Mouse (Mus musculus) heart, postnatal 10 days (tissue): ENCODE results near the gene Megf8. TPM values are rescaled to one million over a fixed set of nuclear protein-coding genes. Genes with fewer than 3 reads are reported as not detected.

ENCODE experiments used
- DNase-seq, 2 experiments: peaks; one replicate each; pipeline ENCODE4 v3.0.0; 2021
- intact Hi-C: fragments of 180-260 bp; cut with DNase I; formaldehyde crosslinking; loops from one replicate; pipeline ENCODE4 v1.15.1; 2025
- total RNA-seq, 2 experiments: library from RNA; stranded (reverse); gene quantifications; 2 replicates each; pipeline ENCODE4 v1.2.3; 2021

Gene Megf8
- total RNA-seq, 2 experiments from 2014 or later: 28.8 to 29.9 TPM

DNA sequence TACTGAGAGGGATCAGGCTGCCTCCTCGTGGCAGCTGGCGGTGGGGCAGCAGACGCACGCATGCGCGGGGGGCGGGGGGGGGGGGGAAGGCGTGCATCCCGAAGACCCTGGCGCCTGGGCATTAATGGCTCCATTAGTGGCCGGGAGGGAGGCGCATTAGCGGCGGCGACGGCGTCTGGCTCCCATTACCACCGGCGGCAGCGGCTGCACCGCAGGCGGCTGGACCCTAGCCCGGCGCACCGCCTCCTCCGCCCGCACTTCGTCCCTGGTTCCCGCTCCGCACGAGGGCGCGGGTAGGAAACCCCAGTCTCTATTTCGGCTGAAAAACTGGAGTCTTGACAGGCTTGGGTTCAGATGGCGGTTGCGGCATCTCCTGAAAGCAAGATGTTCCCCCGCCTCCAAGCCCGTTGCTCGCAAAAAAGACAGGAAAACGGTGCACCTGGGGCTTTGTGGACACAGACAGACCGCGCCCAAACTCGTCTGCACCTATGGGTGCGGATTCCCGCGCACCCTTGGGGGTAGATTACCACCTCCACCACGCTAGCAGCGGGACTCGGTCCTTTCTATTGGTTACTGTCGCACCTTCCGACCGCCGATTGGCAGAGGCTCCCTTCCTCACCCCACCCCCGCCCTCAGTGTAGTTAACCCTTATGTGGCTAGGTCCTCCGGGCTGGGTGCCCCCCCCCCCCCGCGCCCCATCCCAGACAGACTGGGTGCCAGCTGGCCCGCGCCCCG is 38.5 kb upstream of the Megf8 start:
- intact Hi-C loops: loop anchor here (1.0 kb wide), 2 partner anchors 30 to 39 kb away; no protein-coding TSS in a partner anchor
- DNase-seq: peak; percentile 89 to 93

DNA sequence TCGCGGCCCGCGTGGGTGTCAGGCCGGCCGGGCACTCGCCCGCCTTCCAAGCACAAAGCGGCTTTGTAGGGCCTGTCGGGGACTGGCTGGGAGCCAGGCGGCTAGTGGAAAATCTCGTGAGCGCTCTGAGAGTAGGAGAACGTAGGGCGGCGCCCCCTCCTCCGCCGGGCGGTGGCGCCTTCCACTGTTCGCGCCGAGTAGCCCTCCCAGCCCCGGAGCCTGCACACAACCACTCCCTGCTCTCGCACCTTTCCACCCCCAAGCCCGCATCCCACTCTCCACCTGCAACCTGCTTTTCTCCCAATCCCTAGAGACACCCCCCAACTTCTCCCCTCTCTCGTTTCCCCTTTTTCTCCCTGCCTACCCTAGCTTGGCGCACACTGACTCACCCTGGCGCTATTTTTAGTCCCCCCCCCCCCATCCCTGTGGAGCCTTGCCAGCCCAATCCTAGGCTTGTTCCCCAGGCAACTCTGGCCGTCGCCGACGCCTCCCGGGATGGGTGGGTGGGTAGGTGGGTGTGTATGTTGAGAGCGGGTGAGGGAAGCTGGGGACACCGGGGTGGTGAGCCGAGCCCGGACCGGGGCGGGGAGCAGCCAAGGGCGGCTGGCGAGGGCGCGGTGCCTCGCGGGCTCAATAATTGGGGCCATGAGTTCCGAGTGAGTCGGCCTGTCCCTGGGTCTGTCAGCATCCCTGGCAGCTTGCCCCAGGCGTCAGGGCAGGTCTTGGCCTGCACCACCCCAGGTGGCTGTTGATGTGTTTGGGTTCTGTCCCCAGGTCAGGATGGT is 37.7 kb upstream of the Megf8 start:
- peak; percentile 81 to 93 for DNase-seq
- intact Hi-C loops: no loop called here

DNA sequence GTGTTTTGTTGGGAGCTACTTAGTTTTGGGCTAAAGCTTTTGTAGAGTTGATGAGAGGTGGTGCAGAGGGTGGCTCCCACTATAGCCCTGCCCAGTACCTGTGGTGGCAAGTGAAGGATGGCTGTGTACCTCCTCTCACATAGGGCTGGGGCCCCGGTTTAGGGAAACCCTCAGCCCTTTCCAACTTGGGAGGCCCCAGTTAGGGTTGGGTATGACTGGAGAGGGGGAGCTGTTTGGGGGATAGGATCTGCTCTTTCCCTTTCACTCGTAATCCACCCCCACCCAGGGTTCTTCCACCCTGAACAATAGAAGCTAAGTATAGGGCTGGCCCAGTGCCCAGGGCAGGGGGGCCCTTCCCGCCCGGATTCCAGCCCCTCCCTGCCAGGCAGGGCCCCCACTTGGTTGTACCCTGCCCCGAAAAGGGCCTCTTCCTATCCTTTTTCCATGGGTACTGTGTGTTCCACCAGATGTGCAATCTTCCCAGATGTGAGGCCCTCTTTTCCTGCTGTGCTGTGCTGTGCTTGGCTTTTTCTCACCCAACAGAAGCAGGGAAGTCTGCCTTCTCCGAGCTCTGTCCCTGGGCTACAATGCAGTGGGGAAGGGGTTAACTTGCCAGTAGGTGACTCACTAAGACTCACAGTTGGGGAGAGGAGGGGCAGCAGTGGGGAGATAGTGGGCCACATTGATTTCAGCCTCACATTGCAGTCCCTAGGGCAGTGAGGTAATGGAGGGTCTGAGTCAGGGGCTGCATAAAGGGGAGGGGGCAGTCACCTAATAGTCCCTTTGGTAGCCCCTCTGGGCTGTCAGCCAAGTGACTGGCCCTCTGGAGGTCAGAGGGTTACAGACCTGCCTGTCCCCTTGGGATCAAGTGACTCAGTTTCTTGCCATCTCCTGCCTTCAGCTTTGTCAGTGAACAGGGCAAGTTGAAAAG is 36.8 kb upstream of the Megf8 start:
- peak; percentile 76 to 78 for DNase-seq
- intact Hi-C loops: loop anchor here (5.0 kb wide), 1 partner anchor 97 kb away; no protein-coding TSS in a partner anchor

DNA sequence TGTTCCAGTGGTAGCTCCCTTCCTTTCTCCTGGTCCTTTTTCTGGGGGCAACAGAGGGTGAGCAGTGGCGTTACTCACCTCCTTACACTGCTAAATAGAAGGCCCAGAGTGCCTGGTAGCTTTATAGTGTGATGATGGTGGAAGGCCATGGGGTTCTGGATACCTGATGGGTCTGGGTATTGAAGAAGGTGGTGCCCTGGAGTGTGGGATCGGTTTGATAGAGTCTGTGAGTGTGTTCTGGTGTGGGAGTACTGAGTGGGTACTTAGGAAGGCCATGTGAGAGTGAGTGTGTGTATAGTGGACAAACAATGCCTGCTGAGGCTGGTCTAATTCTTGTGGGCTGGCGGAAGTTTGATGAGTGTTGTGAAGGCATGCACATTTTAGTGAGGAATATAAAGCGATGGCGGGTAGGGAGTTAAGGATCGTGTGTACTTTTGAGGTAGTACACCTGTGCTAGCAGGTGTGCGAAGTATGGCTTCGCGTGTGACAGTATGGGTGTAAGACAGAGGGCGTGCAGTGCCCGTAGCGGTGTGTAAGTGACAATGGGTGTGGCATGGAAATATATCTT is 35.7 kb upstream of the Megf8 start:
- no peak for DNase-seq
- intact Hi-C loops: loop anchor here (5.0 kb wide), 1 partner anchor 96 kb away; no protein-coding TSS in a partner anchor

DNA sequence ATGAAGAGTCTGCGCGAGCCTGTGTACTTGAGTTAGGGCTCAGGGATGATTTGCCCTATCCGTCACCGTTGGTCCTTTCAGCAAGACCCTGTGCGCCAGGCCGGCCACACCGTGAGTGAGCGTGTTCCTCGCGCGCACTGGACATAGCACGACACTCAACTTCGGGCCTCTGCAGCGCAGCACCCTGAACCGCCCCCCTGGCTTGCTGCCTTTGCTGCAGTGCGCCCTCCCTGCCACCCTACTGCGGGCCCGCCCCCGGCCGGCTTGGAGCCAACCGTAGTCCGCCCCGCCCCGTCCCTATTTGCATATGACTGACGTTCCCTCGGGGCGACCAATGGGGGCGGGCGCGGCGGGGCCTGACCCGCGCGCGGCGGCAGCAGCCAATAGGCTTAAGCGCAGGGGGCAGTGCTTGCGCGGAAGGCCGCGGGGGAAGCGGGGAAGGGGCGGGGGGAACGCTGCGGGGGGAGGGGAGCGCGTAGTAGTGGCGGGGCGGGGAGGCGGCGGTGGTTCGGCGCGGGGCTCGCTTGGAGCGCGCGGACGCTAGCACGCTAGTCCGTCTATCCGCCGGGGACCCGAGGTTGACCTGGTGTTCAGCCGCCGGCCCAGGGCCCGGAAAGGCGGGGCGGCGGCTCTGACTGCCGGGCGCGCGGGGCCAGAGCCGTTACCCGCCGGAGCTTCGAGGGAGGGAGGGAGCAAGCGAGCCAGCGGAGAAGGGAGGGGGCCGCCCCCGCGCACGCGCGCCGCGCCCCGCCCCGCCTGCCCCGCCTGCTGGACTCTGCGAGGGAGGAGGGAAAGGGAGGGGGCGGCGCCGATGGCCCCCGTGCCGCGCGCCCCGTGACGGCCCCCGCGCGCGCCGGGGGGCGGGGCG is 35.0 kb upstream of the Megf8 start:
- intact Hi-C loops: loop anchor here (2.0 to 5.0 kb wide), 3 partner anchors 15 to 95 kb away; partner anchors contain the start of genes Megf8 and Pafah1b3
- DNase-seq: peak; percentile 98

DNA sequence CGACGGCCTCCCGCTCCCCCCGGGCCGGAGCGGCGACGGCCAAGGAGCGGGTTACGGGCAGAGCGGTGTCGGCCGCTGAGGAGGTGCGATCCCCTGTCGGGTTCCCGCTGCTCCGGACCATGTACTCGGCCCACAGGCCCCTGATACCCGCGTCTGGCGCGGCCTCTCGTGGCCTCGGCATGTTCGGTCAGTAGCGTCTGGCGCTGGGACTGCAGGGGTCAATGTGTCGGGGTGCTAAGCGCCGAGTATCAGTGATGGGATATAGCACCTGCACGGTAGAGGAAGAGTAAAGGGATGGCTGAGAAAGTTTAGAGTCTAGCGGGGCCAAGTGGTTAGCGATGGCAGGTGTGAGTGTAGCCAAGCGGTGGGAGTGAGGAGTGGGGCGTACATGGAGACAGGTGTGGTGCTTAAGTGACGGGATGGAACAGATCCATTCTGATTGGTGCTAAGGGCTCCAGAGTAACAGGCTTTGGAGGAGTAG is 34.2 kb upstream of the Megf8 start:
- intact Hi-C loops: loop anchor here (2.0 to 5.0 kb wide), 3 partner anchors 14 to 95 kb away; partner anchors contain the start of genes Megf8 and Pafah1b3
- peak; percentile 61 to 65 for DNase-seq

DNA sequence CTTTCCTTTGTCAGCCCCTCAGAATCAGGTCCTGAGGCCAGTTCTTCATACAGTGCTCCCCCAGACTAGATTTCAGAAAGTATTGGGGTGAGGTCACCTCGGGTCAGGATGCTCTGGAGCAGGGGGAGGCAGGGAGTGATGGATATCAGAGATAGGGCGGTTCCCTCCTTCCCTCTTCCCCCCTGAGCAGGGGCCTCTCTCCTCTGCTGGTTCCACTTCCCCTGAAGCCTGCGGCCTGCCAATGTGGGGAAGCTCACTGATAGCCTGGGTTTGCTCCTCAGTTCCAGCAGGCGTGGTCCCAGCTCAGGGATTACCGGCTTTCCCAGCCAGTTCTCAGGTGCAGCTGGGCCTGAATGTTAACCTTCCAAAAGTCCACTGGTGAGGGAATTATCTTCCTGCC is 33.3 kb upstream of the Megf8 start:
- DNase-seq: peak in 1 of 2 experiments; percentile 34
- intact Hi-C loops: loop anchor here (2.0 to 5.0 kb wide), 3 partner anchors 13 to 94 kb away; partner anchors contain the start of genes Megf8 and Pafah1b3

DNA sequence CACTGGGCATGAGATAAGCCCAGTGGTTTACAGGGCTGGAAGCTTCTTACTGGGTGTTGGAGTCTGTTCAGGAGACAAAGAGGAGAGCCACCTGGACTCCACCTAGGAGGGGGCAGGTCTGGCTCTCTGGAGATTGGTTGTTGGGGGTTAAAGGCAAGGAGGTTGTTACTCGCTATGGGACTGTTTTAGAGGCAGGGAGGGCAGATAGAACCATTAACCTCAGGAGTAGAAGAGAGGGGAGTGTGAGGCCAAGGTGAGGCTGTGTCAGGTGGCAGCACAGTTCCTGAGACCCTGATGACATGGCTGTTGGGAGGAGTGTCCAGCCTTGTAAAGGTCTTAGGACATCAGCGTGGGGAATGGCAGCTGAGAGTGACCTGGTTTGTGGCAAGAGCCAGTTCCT is 32.8 kb upstream of the Megf8 start:
- intact Hi-C loops: loop anchor here (5.0 kb wide), 1 partner anchor 93 kb away; no protein-coding TSS in a partner anchor
- no peak for DNase-seq

DNA sequence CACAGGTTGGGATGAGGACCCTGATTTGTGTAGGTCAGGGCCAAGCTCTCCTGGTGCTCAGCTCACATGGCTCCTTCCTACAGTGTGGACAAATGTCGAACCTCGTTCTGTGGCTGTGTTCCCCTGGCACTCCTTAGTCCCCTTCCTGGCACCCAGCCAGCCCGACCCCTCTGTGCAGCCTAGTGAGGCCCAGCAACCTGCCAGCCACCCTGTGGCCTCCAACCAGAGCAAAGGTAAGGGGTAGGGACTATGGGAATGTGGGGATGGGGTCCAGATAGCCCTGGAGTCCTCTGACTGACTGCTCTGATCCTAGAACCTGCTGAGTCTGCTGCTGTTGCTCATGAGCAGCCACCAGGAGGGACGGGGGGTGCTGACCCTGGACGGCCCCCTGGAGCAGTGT is 32.2 kb upstream of the Megf8 start:
- intact Hi-C loops: loop anchor here (5.0 kb wide), 1 partner anchor 93 kb away; no protein-coding TSS in a partner anchor
- no peak for DNase-seq

DNA sequence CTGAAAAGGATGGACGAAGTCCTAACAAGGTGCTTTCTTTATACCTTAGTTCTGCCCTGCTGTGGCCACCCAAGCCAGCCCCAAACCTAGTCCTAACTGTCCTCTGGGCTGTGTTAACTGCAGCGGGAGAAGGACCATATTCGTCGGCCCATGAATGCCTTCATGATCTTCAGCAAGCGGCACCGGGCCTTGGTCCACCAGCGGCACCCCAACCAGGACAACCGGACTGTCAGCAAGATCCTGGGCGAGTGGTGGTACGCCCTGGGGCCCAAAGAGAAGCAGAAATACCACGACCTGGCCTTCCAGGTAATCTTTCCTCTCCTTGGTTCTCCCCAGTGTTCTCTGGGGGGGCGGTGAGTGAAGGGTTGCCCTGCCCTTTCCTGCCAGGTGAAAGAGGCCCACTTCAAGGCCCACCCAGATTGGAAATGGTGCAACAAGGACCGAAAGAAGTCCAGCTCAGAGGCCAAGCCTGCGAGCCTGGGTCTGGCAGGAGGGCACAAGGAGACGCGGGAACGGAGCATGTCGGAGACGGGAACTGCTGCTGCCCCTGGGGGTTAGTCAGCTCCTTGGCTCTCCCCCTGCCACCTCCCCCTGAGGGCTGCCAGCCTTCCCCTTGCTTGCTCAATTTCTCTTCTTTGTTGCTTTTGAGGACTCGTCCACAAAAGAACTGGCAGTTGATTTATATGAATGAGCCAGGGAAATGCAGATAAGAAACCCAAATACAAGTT is 31.3 kb upstream of the Megf8 start:
- DNase-seq: no peak
- intact Hi-C loops: no loop called here

DNA sequence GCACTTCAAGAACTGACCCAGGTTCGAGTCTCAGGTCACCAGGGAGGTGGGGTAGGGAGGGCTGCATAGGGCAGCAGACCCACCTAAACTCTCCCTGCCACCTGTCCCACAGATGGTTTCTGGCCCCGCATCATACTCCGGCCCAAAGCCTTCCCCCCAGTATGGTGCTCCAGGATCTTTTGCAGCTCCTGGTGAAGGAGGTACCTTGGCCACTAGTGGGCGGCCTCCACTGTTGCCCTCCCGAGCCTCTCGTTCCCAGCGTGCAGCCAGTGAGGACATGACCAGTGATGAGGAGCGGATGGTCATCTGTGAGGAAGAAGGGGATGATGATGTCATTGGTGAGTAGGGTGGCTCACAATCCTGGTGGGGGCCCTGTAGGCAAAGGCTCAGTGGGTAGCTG is 30.0 kb upstream of the Megf8 start:
- DNase-seq: no peak
- intact Hi-C loops: no loop called here

DNA sequence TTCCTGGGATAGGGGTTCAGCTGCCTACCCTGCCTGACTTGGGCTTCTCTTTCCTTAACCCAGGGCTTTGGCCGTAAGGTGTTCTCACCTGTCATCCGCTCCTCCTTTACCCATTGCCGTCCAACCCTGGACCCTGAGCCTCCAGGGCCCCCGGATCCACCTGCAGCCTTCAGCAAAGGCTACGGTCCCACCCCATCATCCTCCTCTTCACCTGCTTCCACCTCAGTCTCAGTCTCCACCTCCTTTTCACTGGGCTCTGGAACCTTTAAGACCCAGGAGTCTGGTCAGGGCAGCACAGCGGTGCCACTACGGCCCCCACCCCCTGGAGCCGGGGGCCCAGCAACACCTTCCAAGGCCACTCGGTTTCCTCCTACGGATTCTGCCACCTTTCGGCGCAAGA is 29.0 kb upstream of the Megf8 start:
- DNase-seq: no peak
- intact Hi-C loops: no loop called here

DNA sequence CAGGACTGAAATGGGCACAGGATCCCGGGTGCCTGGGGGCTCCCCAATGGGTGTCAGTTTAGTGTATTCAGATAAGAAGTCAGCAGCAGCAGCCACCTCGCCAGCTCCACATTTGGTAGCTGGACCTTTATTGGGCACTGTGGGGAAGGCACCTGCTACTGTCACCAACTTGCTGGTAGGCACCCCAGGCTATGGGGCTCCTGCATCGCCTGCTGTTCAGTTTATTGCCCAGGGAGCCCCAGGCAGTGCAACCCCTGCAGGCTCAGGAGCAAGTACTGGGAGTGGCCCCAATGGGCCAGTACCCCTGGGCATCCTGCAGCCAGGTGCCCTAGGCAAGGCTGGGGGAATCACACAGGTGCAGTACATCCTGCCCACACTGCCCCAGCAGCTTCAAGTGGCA is 28.2 kb upstream of the Megf8 start:
- DNase-seq: no peak
- intact Hi-C loops: no loop called here

DNA sequence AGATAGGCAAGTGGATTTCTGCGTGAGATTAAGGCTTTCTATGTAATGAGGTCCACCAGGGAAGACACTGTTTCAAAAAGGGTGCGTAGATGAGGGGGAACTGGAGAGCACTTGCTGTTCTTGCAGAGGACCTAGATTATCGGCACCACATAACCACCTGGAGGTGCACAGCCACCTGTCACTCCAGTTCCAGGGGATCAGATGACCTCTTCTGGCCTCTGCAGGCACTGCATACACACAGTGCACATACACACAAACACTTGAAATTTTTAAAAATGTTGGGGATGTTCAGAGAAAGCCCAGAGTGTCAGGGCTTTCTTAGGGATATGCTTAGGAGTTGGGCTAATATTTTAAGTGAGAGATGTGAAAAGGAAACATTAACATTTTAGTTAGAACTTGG is 27.0 kb upstream of the Megf8 start:
- intact Hi-C loops: no loop called here
- DNase-seq: no peak

DNA sequence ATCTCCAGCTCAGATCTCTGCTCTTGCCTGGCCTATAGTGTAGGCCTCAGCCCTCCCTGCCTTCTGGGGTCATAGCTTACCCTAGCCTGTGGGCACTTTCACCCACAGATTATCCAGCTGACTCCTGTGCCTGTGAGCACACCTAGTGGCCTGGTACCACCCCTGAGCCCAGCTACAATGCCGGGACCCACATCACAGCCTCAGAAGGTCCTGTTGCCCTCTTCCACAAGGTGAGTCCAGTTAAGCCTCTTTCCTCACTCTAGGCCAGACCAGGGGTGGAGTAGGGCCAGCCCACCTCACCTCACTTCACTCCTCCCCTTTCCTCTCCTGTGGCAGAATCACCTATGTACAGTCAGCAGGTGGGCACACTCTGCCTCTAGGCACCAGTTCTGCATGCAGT is 26.5 kb upstream of the Megf8 start:
- intact Hi-C loops: no loop called here
- no peak for DNase-seq

DNA sequence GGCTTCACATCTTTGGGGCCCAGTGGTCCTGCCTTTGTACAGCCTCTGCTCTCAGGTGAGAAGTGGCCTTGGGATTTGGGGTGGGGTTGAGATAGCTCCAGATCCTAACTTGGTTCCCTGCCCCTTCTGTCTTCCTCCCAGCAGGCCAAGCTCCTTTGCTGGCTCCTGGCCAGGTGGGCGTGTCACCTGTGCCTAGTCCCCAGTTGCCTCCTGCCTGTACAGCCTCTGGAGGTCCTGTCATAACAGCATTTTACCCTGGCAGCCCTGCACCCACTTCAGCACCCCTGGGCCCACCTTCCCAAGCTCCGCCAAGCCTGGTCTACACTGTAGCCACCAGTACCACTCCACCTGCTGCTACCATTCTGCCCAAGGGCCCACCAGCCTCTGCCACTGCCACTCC is 26.1 kb upstream of the Megf8 start:
- intact Hi-C loops: no loop called here
- DNase-seq: peak; percentile 46 to 54

DNA sequence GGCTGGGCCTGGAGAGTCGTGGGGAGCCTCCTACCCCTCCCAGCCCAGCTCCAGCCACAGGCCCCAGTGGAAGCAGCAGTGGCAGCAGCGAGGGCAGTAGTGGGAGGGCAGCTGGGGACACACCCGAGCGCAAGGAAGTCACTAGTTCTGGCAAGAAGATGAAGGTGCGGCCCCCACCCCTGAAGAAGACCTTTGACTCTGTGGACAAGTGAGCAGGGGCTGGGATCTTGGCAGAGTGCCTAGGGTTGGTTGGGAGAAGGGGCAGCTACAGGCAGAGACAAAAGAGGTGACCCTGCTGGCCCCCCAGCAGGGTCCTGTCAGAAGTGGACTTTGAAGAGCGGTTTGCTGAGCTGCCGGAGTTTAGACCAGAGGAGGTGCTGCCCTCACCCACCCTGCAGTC is 24.9 kb upstream of the Megf8 start:
- intact Hi-C loops: no loop called here

DNA sequence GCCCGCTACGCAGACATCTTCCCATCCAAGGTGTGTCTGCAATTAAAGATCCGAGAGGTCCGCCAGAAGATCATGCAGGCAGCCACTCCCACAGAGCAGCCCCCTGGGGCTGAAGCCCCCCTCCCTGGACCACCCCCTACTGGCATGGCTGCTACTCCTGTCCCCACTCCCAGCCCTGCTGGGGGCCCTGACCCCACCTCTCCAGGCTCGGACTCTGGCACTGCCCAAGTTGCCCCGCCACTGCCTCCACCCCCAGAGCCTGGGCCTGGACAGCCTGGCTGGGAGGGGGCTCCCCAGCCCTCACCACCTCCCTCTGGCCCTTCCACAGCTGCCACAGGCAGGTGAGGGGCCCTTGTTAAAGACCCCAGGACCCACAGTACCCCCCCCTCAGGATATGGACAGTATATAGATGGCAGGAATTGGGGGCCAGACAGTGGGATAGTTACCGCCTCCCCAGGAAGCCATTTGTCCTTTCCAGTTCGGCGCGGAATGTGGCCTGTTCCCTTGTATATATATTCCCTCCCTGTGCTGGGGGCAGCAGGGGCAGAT is 23.7 kb upstream of the Megf8 start:
- intact Hi-C loops: no loop called here
- DNase-seq: no peak

More for the DNA sequence above, 24.9 kb upstream of the Megf8 start:
- DNase-seq: no peak
